Mouse (Mus musculus): Measurements from ENCODE around the gene Gm21983. TPM values are rescaled to one million over a fixed set of nuclear protein-coding genes. Genes with fewer than 3 reads are reported as not detected.
A peak's percentile ranks its signal among the peaks of the same experiment; 100 is the strongest.

Gene Gm21983
- polyA plus RNA-seq, 1 experiment from 2014 or later, result not detected

- Histone ChIP-seq H3K27ac (peak overlapping the region; percentile 99), H3K4me3 (replicated peaks) (peak overlapping the region; percentile 73), H3K9me3 (no peaks in the 10 kb centered on the region), H3K4me2 (peak overlapping the region; percentile 86), H3K4me1 (peaks cover 60% of the 10 kb centered on the region), H3K36me3 (replicated peaks) (peaks cover 40% of the 10 kb centered on the region), H3K9ac (peak overlapping the region; percentile 76), H3K27me3 (no peaks in the 10 kb centered on the region)
- peak; percentile 1; the same call in 1 of the 2 replicates for ATAC-seq (ENCODE audit: low FRiP score)
- WGBS, result 4% methylated on average over 8 of the region's 8 CpGs
Observed at GRCm38 (mm10) chr7:27165696-27166095, 15.2 kb downstream of the Gm21983 start.

- ATAC-seq (ENCODE audit: low FRiP score), result no peak
- peak overlapping the region; percentile 76 for H3K9ac ChIP-seq
- peaks cover 64% of the 10 kb centered on the region for H3K4me1 ChIP-seq
- H3K4me3 ChIP-seq (replicated peaks), result peak overlapping the region; percentile 73
- no peaks in the 10 kb centered on the region for H3K27me3 ChIP-seq
- WGBS, result 67% methylated on average over 23 of the region's 23 CpGs
- H3K9me3 ChIP-seq, result no peaks in the 10 kb centered on the region
- H3K36me3 ChIP-seq (replicated peaks), result peaks cover 39% of the 10 kb centered on the region
- H3K27ac ChIP-seq, result 0 out of 2 replicates have a peak overlapping the region, but pooled peaks have one; percentile 99
- H3K4me2 ChIP-seq, result peak overlapping the region; percentile 86
Observed at GRCm38 (mm10) chr7:27165007-27165655, 15.8 kb downstream of the Gm21983 start.

- Histone ChIP-seq H3K27ac (no peak overlapping the region), H3K27me3 (no peaks in the 10 kb centered on the region), H3K4me2 (peak overlapping the region; percentile 86), H3K4me1 (peaks cover 69% of the 10 kb centered on the region), H3K9me3 (no peaks in the 10 kb centered on the region), H3K36me3 (replicated peaks) (peaks cover 42% of the 10 kb centered on the region), H3K4me3 (replicated peaks) (peak overlapping the region; percentile 73), H3K9ac (peak overlapping the region; percentile 76)
- no peak for ATAC-seq (ENCODE audit: low FRiP score)
- 83% methylated on average over 33 of the region's 33 CpGs for WGBS
Observed at GRCm38 (mm10) chr7:27164112-27164947, 16.6 kb downstream of the Gm21983 start.

- no peaks in the 10 kb centered on the region for H3K9me3 ChIP-seq
- peaks cover 51% of the 10 kb centered on the region for H3K36me3 ChIP-seq (replicated peaks)
- H3K4me3 ChIP-seq (replicated peaks), result peak overlapping the region; percentile 19; the same call in 1 of the 2 replicates
- peak overlapping the region; percentile 76 for H3K9ac ChIP-seq
- ATAC-seq (ENCODE audit: low FRiP score), result no peak
- peaks cover 69% of the 10 kb centered on the region for H3K4me1 ChIP-seq
- H3K27ac ChIP-seq, result no peak overlapping the region
- H3K4me2 ChIP-seq, result peak overlapping the region; percentile 86
- no peaks in the 10 kb centered on the region for H3K27me3 ChIP-seq
- WGBS, result 85% methylated on average over 5 of the region's 5 CpGs
Observed at GRCm38 (mm10) chr7:27163450-27163805, 17.5 kb downstream of the Gm21983 start.

- 85% methylated on average over 5 of the region's 5 CpGs for WGBS
- Histone ChIP-seq H3K4me2 (peak overlapping the region; percentile 86), H3K9ac (peak overlapping the region; percentile 76), H3K9me3 (no peaks in the 10 kb centered on the region), H3K36me3 (replicated peaks) (peaks cover 57% of the 10 kb centered on the region), H3K4me1 (peaks cover 69% of the 10 kb centered on the region), H3K27me3 (no peaks in the 10 kb centered on the region), H3K4me3 (replicated peaks) (peak overlapping the region; percentile 19; the same call in 1 of the 2 replicates), H3K27ac (no peak overlapping the region; the same call in 1 of the 2 replicates)
- no peak for ATAC-seq (ENCODE audit: low FRiP score)
Observed at GRCm38 (mm10) chr7:27162780-27163449, 18.0 kb downstream of the Gm21983 start.

- Histone ChIP-seq H3K4me2 (no peak overlapping the region), H3K36me3 (replicated peaks) (peaks cover 65% of the 10 kb centered on the region), H3K9me3 (no peaks in the 10 kb centered on the region), H3K27me3 (no peaks in the 10 kb centered on the region), H3K27ac (no peak overlapping the region), H3K4me1 (peaks cover 60% of the 10 kb centered on the region), H3K9ac (no peak overlapping the region), H3K4me3 (replicated peaks) (no peak overlapping the region)
- 94% methylated on average over 4 of the region's 4 CpGs for WGBS
- ATAC-seq (ENCODE audit: low FRiP score), result no peak
Observed at GRCm38 (mm10) chr7:27161744-27162143, 19.1 kb downstream of the Gm21983 start.

GRCm38 (mm10) chr7:27160921-27161320 is 20.0 kb downstream of the Gm21983 start:
- H3K4me2 ChIP-seq, result no peak overlapping the region
- no peak for ATAC-seq (ENCODE audit: low FRiP score)
- peaks cover 65% of the 10 kb centered on the region for H3K36me3 ChIP-seq (replicated peaks)
- H3K27me3 ChIP-seq, result no peaks in the 10 kb centered on the region
- WGBS, result 89% methylated on average over 3 of the region's 3 CpGs
- H3K9me3 ChIP-seq, result no peaks in the 10 kb centered on the region
- no peak overlapping the region for H3K4me3 ChIP-seq (replicated peaks)
- H3K9ac ChIP-seq, result no peak overlapping the region
- H3K27ac ChIP-seq, result no peak overlapping the region
- H3K4me1 ChIP-seq, result peaks cover 60% of the 10 kb centered on the region

- WGBS, result 21% methylated on average over 8 of the region's 8 CpGs
- H3K36me3 ChIP-seq (replicated peaks), result peaks cover 61% of the 10 kb centered on the region
Observed at GRCm38 (mm10) chr7:27159882-27160281, 21.0 kb downstream of the Gm21983 start.

GRCm38 (mm10) chr7:27159256-27159655 is 21.6 kb downstream of the Gm21983 start:
- Histone ChIP-seq H3K9ac (no peak overlapping the region), H3K4me3 (replicated peaks) (no peak overlapping the region), H3K27ac (no peak overlapping the region), H3K9me3 (no peaks in the 10 kb centered on the region), H3K36me3 (replicated peaks) (peaks cover 54% of the 10 kb centered on the region), H3K4me2 (no peak overlapping the region), H3K4me1 (peaks cover 44% of the 10 kb centered on the region), H3K27me3 (no peaks in the 10 kb centered on the region)
- no peak for ATAC-seq (ENCODE audit: low FRiP score)
- WGBS, result 93% methylated on average over 6 of the region's 6 CpGs

More at GRCm38 (mm10) chr7:27159882-27160281, 21.0 kb downstream of the Gm21983 start:
- no peak overlapping the region for H3K4me3 ChIP-seq (replicated peaks)
- no peak overlapping the region for H3K27ac ChIP-seq
- H3K9me3 ChIP-seq, result no peaks in the 10 kb centered on the region
- no peak overlapping the region for H3K9ac ChIP-seq
- peaks cover 50% of the 10 kb centered on the region for H3K4me1 ChIP-seq
- peak overlapping the region; percentile 27; the same call in 1 of the 2 replicates for H3K4me2 ChIP-seq
- H3K27me3 ChIP-seq, result no peaks in the 10 kb centered on the region
- ATAC-seq (ENCODE audit: low FRiP score), result peak; percentile 93

- no peak overlapping the region for H3K27ac ChIP-seq
- H3K9me3 ChIP-seq, result no peaks in the 10 kb centered on the region
- peaks cover 33% of the 10 kb centered on the region for H3K4me1 ChIP-seq
- no peaks in the 10 kb centered on the region for H3K27me3 ChIP-seq
- no peak for ATAC-seq (ENCODE audit: low FRiP score)
- no peak overlapping the region for H3K4me2 ChIP-seq
- WGBS, result 93% methylated on average over 9 of the region's 9 CpGs
- H3K9ac ChIP-seq, result no peak overlapping the region
- H3K4me3 ChIP-seq (replicated peaks), result no peak overlapping the region
- peaks cover 44% of the 10 kb centered on the region for H3K36me3 ChIP-seq (replicated peaks)
Observed at GRCm38 (mm10) chr7:27158171-27158570, 22.7 kb downstream of the Gm21983 start.

GRCm38 (mm10) chr7:27156005-27156404 is 24.9 kb downstream of the Gm21983 start:
- Histone ChIP-seq H3K4me3 (replicated peaks) (no peak overlapping the region), H3K27me3 (no peaks in the 10 kb centered on the region), H3K9ac (no peak overlapping the region), H3K9me3 (no peaks in the 10 kb centered on the region), H3K4me1 (peaks cover 12% of the 10 kb centered on the region), H3K36me3 (replicated peaks) (peaks cover 30% of the 10 kb centered on the region), H3K4me2 (no peak overlapping the region), H3K27ac (no peak overlapping the region)
- ATAC-seq (ENCODE audit: low FRiP score), result no peak
- WGBS, result 88% methylated on average over 13 of the region's 13 CpGs

- Histone ChIP-seq H3K27me3 (no peaks in the 10 kb centered on the region), H3K36me3 (replicated peaks) (peaks cover 13% of the 10 kb centered on the region), H3K27ac (no peak within 1 kb of the TSS), H3K4me2 (no peak within 1 kb of the TSS), H3K4me3 (replicated peaks) (no peak within 1 kb of the TSS), H3K4me1 (no peaks in the 10 kb centered on the region), H3K9ac (no peak within 1 kb of the TSS), H3K9me3 (no peaks in the 10 kb centered on the region)
- ATAC-seq (ENCODE audit: low FRiP score), result no peak
- WGBS, result 73% methylated on average over 10 of the region's 10 CpGs
Observed at GRCm38 (mm10) chr7:27153205-27153764, 27.6 kb downstream of the Gm21983 start, which contains the start of gene Cyp2t4. Gene Cyp2t4, plus strand, starts transcription at chr7:27153714.
